Mouse (Mus musculus): ENCODE data around the gene Secisbp2. TPM values are rescaled to one million over a fixed set of nuclear protein-coding genes. Genes with fewer than 3 reads are reported as not detected.

The Secisbp2 gene
- polyA plus RNA-seq, 1 experiment from 2014 or later: 32.2 TPM

GRCm38 (mm10) chr13:51685290-51685966 is 33.9 kb downstream of the Secisbp2 start:
- H3K27me3 ChIP-seq (ENCODE audit: control insufficient read depth, insufficient read depth, low read length): no peaks in the 10 kb centered on the region
- H3K27ac ChIP-seq (replicated peaks; ENCODE audit: low read depth, low read length): no peak overlapping the region
- no peaks in the 10 kb centered on the region for H3K4me1 ChIP-seq (ENCODE audit: control insufficient read depth, insufficient read depth, low read length)
- H3K36me3 ChIP-seq (ENCODE audit: control insufficient read depth, insufficient read depth, low read length): peaks cover 83% of the 10 kb centered on the region
- no peak overlapping the region for H3K9ac ChIP-seq (replicated peaks; ENCODE audit: low read length)
- DNase-seq: no peak
- no peaks in the 10 kb centered on the region for H3K9me3 ChIP-seq (ENCODE audit: control insufficient read depth, low read length)
- 93% methylated on average over 7 of the region's 7 CpGs for WGBS
- H3K4me3 ChIP-seq (replicated peaks; ENCODE audit: low read depth, low read length): no peak overlapping the region
- no peak for ATAC-seq (ENCODE audit: low FRiP score, low TSS enrichment)
- H3K4me2 ChIP-seq (ENCODE audit: low read length): no peak overlapping the region

GRCm38 (mm10) chr13:51686966-51687365 is 35.5 kb downstream of the Secisbp2 start:
- DNase-seq (no peak), ATAC-seq (ENCODE audit: low FRiP score, low TSS enrichment) (no peak)
- Histone ChIP-seq H3K4me1 (ENCODE audit: control insufficient read depth, insufficient read depth, low read length) (no peaks in the 10 kb centered on the region), H3K9me3 (ENCODE audit: control insufficient read depth, low read length) (no peaks in the 10 kb centered on the region), H3K27ac (replicated peaks; ENCODE audit: low read depth, low read length) (no peak overlapping the region), H3K9ac (replicated peaks; ENCODE audit: low read length) (no peak overlapping the region), H3K27me3 (ENCODE audit: control insufficient read depth, insufficient read depth, low read length) (no peaks in the 10 kb centered on the region), H3K36me3 (ENCODE audit: control insufficient read depth, insufficient read depth, low read length) (peaks cover 73% of the 10 kb centered on the region), H3K4me2 (ENCODE audit: low read length) (no peak overlapping the region), H3K4me3 (replicated peaks; ENCODE audit: low read depth, low read length) (no peak overlapping the region)
- 96% methylated on average over 5 of the region's 5 CpGs for WGBS

- DNase-seq (no peak), ATAC-seq (ENCODE audit: low FRiP score, low TSS enrichment) (no peak)
- 36% methylated on average over 3 of the region's 3 CpGs for WGBS
- Histone ChIP-seq H3K9ac (replicated peaks; ENCODE audit: low read length) (no peak overlapping the region), H3K4me2 (ENCODE audit: low read length) (no peak overlapping the region), H3K4me3 (replicated peaks; ENCODE audit: low read depth, low read length) (no peak overlapping the region), H3K9me3 (ENCODE audit: control insufficient read depth, low read length) (no peaks in the 10 kb centered on the region), H3K36me3 (ENCODE audit: control insufficient read depth, insufficient read depth, low read length) (peaks cover 56% of the 10 kb centered on the region), H3K4me1 (ENCODE audit: control insufficient read depth, insufficient read depth, low read length) (no peaks in the 10 kb centered on the region), H3K27ac (replicated peaks; ENCODE audit: low read depth, low read length) (no peak overlapping the region), H3K27me3 (ENCODE audit: control insufficient read depth, insufficient read depth, low read length) (no peaks in the 10 kb centered on the region)
Observed at GRCm38 (mm10) chr13:51688688-51689087, 37.2 kb downstream of the Secisbp2 start.

DNA sequence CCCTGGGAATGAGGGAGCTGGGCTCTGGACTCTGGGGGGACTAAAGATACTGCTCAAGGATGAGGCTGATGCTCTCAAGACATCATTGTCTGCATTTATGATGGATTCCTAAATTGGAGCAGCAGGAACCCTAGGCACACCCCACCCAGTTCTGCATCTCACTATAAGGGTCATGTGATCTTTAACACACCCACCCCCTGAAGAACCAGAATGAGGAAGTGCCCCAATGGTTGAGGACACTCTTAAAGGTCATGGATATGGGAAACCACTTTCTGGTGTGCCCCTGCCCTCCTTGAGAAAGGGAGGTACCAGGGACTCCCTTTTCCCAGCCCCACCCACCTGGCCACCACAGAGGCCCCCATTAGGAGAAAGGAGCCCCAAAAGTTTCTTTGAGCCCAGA is 45.0 kb downstream of the Secisbp2 start:
- ATAC-seq (ENCODE audit: low FRiP score, low TSS enrichment): no peak
- no peak overlapping the region for H3K27ac ChIP-seq (replicated peaks; ENCODE audit: low read depth, low read length)
- no peak overlapping the region for H3K4me3 ChIP-seq (replicated peaks; ENCODE audit: low read depth, low read length)

DNA sequence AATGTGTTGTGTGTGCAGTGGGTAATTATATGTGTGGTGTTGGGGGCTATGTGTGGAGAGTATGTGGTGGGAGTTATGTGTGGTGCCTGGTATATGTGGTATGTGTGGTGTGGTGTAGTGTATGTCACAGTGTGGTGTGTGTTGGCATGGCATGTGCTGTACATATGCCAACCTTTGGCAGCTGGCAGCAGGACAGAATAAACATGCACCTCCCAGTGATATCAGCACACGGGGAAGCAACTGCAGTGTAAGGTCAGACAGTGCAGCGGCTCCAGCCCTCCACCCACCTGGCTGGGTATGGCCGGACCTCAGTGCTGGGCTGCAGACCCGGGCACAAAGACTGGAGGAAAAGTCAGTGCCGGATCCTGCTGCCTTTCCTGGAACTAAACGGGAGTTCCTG is 46.0 kb downstream of the Secisbp2 start:
- Histone ChIP-seq H3K4me3 (replicated peaks; ENCODE audit: low read depth, low read length) (no peak overlapping the region), H3K36me3 (ENCODE audit: control insufficient read depth, insufficient read depth, low read length) (peaks cover 7% of the 10 kb centered on the region; the same call in 1 of the 2 replicates), H3K9ac (replicated peaks; ENCODE audit: low read length) (no peak overlapping the region), H3K4me2 (ENCODE audit: low read length) (no peak overlapping the region), H3K4me1 (ENCODE audit: control insufficient read depth, insufficient read depth, low read length) (no peaks in the 10 kb centered on the region), H3K27ac (replicated peaks; ENCODE audit: low read depth, low read length) (no peak overlapping the region), H3K9me3 (ENCODE audit: control insufficient read depth, low read length) (no peaks in the 10 kb centered on the region), H3K27me3 (ENCODE audit: control insufficient read depth, insufficient read depth, low read length) (no peaks in the 10 kb centered on the region)
- no peak for ATAC-seq (ENCODE audit: low FRiP score, low TSS enrichment)
- no peak for DNase-seq
- WGBS: 92% methylated on average over 6 of the region's 6 CpGs

More for the DNA sequence above, 45.0 kb downstream of the Secisbp2 start:
- Histone ChIP-seq H3K9ac (replicated peaks; ENCODE audit: low read length) (no peak overlapping the region), H3K9me3 (ENCODE audit: control insufficient read depth, low read length) (no peaks in the 10 kb centered on the region), H3K36me3 (ENCODE audit: control insufficient read depth, insufficient read depth, low read length) (peaks cover 4% of the 10 kb centered on the region; the same call in 1 of the 2 replicates), H3K4me2 (ENCODE audit: low read length) (no peak overlapping the region), H3K27me3 (ENCODE audit: control insufficient read depth, insufficient read depth, low read length) (no peaks in the 10 kb centered on the region), H3K4me1 (ENCODE audit: control insufficient read depth, insufficient read depth, low read length) (no peaks in the 10 kb centered on the region)
- no peak for DNase-seq

GRCm38 (mm10) chr13:51697897-51698296 is 46.4 kb downstream of the Secisbp2 start:
- DNase-seq (no peak), ATAC-seq (ENCODE audit: low FRiP score, low TSS enrichment) (no peak)
- Histone ChIP-seq H3K9me3 (ENCODE audit: control insufficient read depth, low read length) (no peaks in the 10 kb centered on the region), H3K27me3 (ENCODE audit: control insufficient read depth, insufficient read depth, low read length) (no peaks in the 10 kb centered on the region), H3K4me3 (replicated peaks; ENCODE audit: low read depth, low read length) (no peak overlapping the region), H3K27ac (replicated peaks; ENCODE audit: low read depth, low read length) (no peak overlapping the region), H3K9ac (replicated peaks; ENCODE audit: low read length) (no peak overlapping the region), H3K4me1 (ENCODE audit: control insufficient read depth, insufficient read depth, low read length) (no peaks in the 10 kb centered on the region), H3K36me3 (ENCODE audit: control insufficient read depth, insufficient read depth, low read length) (peaks cover 9% of the 10 kb centered on the region; the same call in 1 of the 2 replicates), H3K4me2 (ENCODE audit: low read length) (no peak overlapping the region)
- 81% methylated on average over 4 of the region's 4 CpGs for WGBS

GRCm38 (mm10) chr13:51698318-51698717 is 46.8 kb downstream of the Secisbp2 start:
- ATAC-seq (ENCODE audit: low FRiP score, low TSS enrichment): no peak
- H3K9ac ChIP-seq (replicated peaks; ENCODE audit: low read length): no peak overlapping the region

GRCm38 (mm10) chr13:51703893-51704292 is 52.4 kb downstream of the Secisbp2 start:
- no peak overlapping the region for H3K27ac ChIP-seq (replicated peaks; ENCODE audit: low read depth, low read length)
- ATAC-seq (ENCODE audit: low FRiP score, low TSS enrichment) (no peak), DNase-seq (no peak)
- 72% methylated on average over 5 of the region's 5 CpGs for WGBS
- H3K27me3 ChIP-seq (ENCODE audit: control insufficient read depth, insufficient read depth, low read length): no peaks in the 10 kb centered on the region
- H3K4me3 ChIP-seq (replicated peaks; ENCODE audit: low read depth, low read length): no peak overlapping the region
- no peaks in the 10 kb centered on the region for H3K4me1 ChIP-seq (ENCODE audit: control insufficient read depth, insufficient read depth, low read length)
- no peak overlapping the region for H3K9ac ChIP-seq (replicated peaks; ENCODE audit: low read length)
- H3K4me2 ChIP-seq (ENCODE audit: low read length): no peak overlapping the region
- H3K36me3 ChIP-seq (ENCODE audit: control insufficient read depth, insufficient read depth, low read length): peaks cover 10% of the 10 kb centered on the region; the same call in 1 of the 2 replicates
- no peaks in the 10 kb centered on the region for H3K9me3 ChIP-seq (ENCODE audit: control insufficient read depth, low read length)

More at GRCm38 (mm10) chr13:51698318-51698717, 46.8 kb downstream of the Secisbp2 start:
- H3K4me2 ChIP-seq (ENCODE audit: low read length): no peak overlapping the region
- 87% methylated on average over 3 of the region's 3 CpGs for WGBS
- no peaks in the 10 kb centered on the region for H3K27me3 ChIP-seq (ENCODE audit: control insufficient read depth, insufficient read depth, low read length)
- no peak for DNase-seq
- H3K4me3 ChIP-seq (replicated peaks; ENCODE audit: low read depth, low read length): no peak overlapping the region
- no peak overlapping the region for H3K27ac ChIP-seq (replicated peaks; ENCODE audit: low read depth, low read length)
- H3K4me1 ChIP-seq (ENCODE audit: control insufficient read depth, insufficient read depth, low read length): no peaks in the 10 kb centered on the region
- H3K9me3 ChIP-seq (ENCODE audit: control insufficient read depth, low read length): no peaks in the 10 kb centered on the region
- H3K36me3 ChIP-seq (ENCODE audit: control insufficient read depth, insufficient read depth, low read length): peaks cover 10% of the 10 kb centered on the region; the same call in 1 of the 2 replicates

Data from midbrain, embryonic 14.5 days (tissue).